Comparison of ENCODE assay signal across 8 mouse cellular contexts in the genomic region with DNA sequence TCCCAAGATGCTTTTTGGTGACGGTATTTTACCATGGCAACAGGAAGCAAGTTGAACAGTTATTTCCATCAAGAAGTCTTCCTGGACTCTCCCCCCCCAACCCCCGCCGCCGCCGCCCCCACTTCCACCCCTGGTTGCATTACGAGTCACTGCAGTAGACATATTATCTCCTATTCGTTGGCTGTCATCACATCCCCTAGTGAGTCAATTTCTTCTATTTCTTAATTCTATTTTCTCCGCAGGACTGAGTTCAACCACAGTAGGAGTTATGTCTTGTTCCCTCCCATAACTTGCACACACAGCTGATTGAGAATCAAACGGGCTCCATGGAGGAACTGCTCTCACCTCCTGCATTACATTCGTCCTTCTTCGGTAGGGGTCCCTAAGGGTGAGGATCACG. TPM values are rescaled to one million over a fixed set of nuclear protein-coding genes. Genes with fewer than 3 reads are reported as not detected.
A peak's percentile ranks its signal among the peaks of the same experiment; 100 is the strongest.
DNase-seq lines count a peak whose midpoint lies in the region; ATAC-seq and TF ChIP-seq lines count a peak whose summit lies in the region.

No protein-coding gene starts in this region.

- H3K36me3 ChIP-seq in thymus, adult 2 months (ENCODE audit: control insufficient read depth, insufficient read depth, low read length): no peaks in the 10 kb centered on the region
- H3K36me3 ChIP-seq in liver, embryonic 12.5 days: peaks cover 27% of the 10 kb centered on the region
- no peaks in the 10 kb centered on the region for H3K36me3 ChIP-seq in stomach, postnatal 0 days (ENCODE audit: control insufficient read depth, insufficient read depth, low read length)

- TF ChIP-seq EP300 in stomach, postnatal 0 days (optimal IDR thresholded peaks at IDR 0.05): no peak

- H3K27ac ChIP-seq in thymus, adult 2 months (ENCODE audit: control insufficient read depth, insufficient read depth, low read length): no peak overlapping the region
- peak overlapping the region; percentile 70 for H3K27ac ChIP-seq in liver, embryonic 12.5 days
- no peak overlapping the region for H3K27ac ChIP-seq in stomach, postnatal 0 days (replicated peaks)

- no peaks in the 10 kb centered on the region for H3K9me3 ChIP-seq in liver, embryonic 12.5 days (replicated peaks)
- no peaks in the 10 kb centered on the region for H3K9me3 ChIP-seq in stomach, postnatal 0 days (ENCODE audit: control insufficient read depth, low read length)

- no peak for ATAC-seq in CD4-positive, CD25-positive, alpha-beta regulatory T cell, adult 4 months
- ATAC-seq in liver, embryonic 12.5 days: no peak
- no peak for ATAC-seq in stomach, postnatal 0 days (ENCODE audit: low FRiP score, low TSS enrichment)

- 31% methylated on average over 12 of the region's 12 CpGs for WGBS in thymus, adult 2 months
- 18% methylated on average over 12 of the region's 12 CpGs for WGBS in liver, embryonic 12.5 days (ENCODE audit: insufficient replicate concordance)
- 29% methylated on average over 12 of the region's 12 CpGs for WGBS in stomach, postnatal 0 days

- no peak for TF ChIP-seq POLR2A in thymus, adult 2 months (IDR thresholded peaks at IDR 0.05; ENCODE audit: control insufficient read depth, extremely low read depth, insufficient read depth, low read length, poor library complexity)

- peaks cover 9% of the 10 kb centered on the region for H3K4me1 ChIP-seq in thymus, adult 2 months (replicated peaks; ENCODE audit: control insufficient read depth, insufficient read depth, low read length)
- H3K4me1 ChIP-seq in liver, embryonic 12.5 days: peaks cover 66% of the 10 kb centered on the region
- 0 out of 2 replicates have a peak, but pooled peaks cover 2% of the 10 kb centered on the region for H3K4me1 ChIP-seq in stomach, postnatal 0 days (replicated peaks; ENCODE audit: control insufficient read depth, insufficient read depth)

- no peak for TF ChIP-seq CTCF in thymus, adult 2 months (IDR thresholded peaks at IDR 0.05; ENCODE audit: borderline replicate concordance, control insufficient read depth, extremely low read depth, insufficient read depth, low read length, poor library complexity)
- TF ChIP-seq CTCF in stomach, postnatal 0 days (IDR thresholded peaks at IDR 0.05; ENCODE audit: low read depth): no peak

- peak overlapping the region; percentile 88 for H3K4me3 ChIP-seq in thymus, adult 2 months (ENCODE audit: control insufficient read depth, insufficient read depth, low read length)
- peak overlapping the region; percentile 86 for H3K4me3 ChIP-seq in liver, embryonic 12.5 days
- peak overlapping the region; percentile 75 for H3K4me3 ChIP-seq in stomach, postnatal 0 days (ENCODE audit: low read depth, low read length)

- H3K4me2 ChIP-seq in liver, embryonic 12.5 days: peak overlapping the region; percentile 87
- peak overlapping the region; percentile 86 for H3K4me2 ChIP-seq in stomach, postnatal 0 days (replicated peaks; ENCODE audit: low read depth)

- peak overlapping the region; percentile 88 for H3K9ac ChIP-seq in liver, embryonic 12.5 days
- peak overlapping the region; percentile 72 for H3K9ac ChIP-seq in stomach, postnatal 0 days (ENCODE audit: low read length)

- DNase-seq in CD4-positive, CD25-positive, alpha-beta regulatory T cell, adult 2 months (ENCODE audit: low read depth, low spot score): peak; percentile 26
- peak; percentile 3 for DNase-seq in thymus, adult 2 months
- DNase-seq in thymus, postnatal 25 days: no peak
- DNase-seq in stomach, postnatal 0 days (ENCODE audit: low spot score): no peak
- DNase-seq in left cerebral cortex, adult 9 months (ENCODE audit: low spot score in 2 of 2): no peak
- DNase-seq in left cerebral cortex, adult 11 months (ENCODE audit: low spot score): no peak

- no peaks in the 10 kb centered on the region for H3K27me3 ChIP-seq in thymus, adult 2 months (ENCODE audit: control insufficient read depth, insufficient read depth, low read length)
- H3K27me3 ChIP-seq in liver, embryonic 12.5 days (replicated peaks): no peaks in the 10 kb centered on the region
- no peaks in the 10 kb centered on the region for H3K27me3 ChIP-seq in stomach, postnatal 0 days (ENCODE audit: control insufficient read depth, insufficient read depth, low read length)

RNA-seq across cellular contexts. Expression of gene Cinp, which starts 0.8 kb away (rescaled TPM):
- polyA plus RNA-seq in CD4-positive, CD25-positive, alpha-beta regulatory T cell, adult 4 months (2017; shearing (Covaris generic)): 10 to 100 TPM; 37.3 to 44.2 TPM
- 52.0 and 53.7 TPM in 2 replicates for polyA plus RNA-seq in thymus, adult 2 months (2012; rRNA removed)
- polyA plus RNA-seq in liver, embryonic 12.5 days (2016; fragmentation: Nextera tagmentation; extraction: Ambion mirVana): 99.0 and 103 TPM in 2 replicates
- 42.5 and 43.8 TPM in 2 replicates for polyA plus RNA-seq in stomach, postnatal 0 days (2015; fragmentation: Nextera tagmentation; extraction: Ambion mirVana)

RNA-seq across cellular contexts. Expression of gene Tecpr2, which starts 1.0 kb away (rescaled TPM):
- 1 to 10 TPM; 1.3 to 1.6 TPM for polyA plus RNA-seq in CD4-positive, CD25-positive, alpha-beta regulatory T cell, adult 4 months (2017; shearing (Covaris generic))
- polyA plus RNA-seq in thymus, adult 2 months (2012; rRNA removed): 9.3 and 9.6 TPM in 2 replicates
- polyA plus RNA-seq in liver, embryonic 12.5 days (2016; fragmentation: Nextera tagmentation; extraction: Ambion mirVana): 3.4 and 3.6 TPM in 2 replicates
- polyA plus RNA-seq in stomach, postnatal 0 days (2015; fragmentation: Nextera tagmentation; extraction: Ambion mirVana): 1.1 and 1.2 TPM in 2 replicates

RNA-seq across cellular contexts. Expression of gene Zfp839, which starts 38.1 kb away (rescaled TPM):
- 1 to 10 TPM; 2.4 to 2.8 TPM for polyA plus RNA-seq in CD4-positive, CD25-positive, alpha-beta regulatory T cell, adult 4 months (2017; shearing (Covaris generic))
- 4.2 and 5.5 TPM in 2 replicates for polyA plus RNA-seq in thymus, adult 2 months (2012; rRNA removed)
- 3.2 and 4.0 TPM in 2 replicates for polyA plus RNA-seq in liver, embryonic 12.5 days (2016; fragmentation: Nextera tagmentation; extraction: Ambion mirVana)
- 2.3 and 2.5 TPM in 2 replicates for polyA plus RNA-seq in stomach, postnatal 0 days (2015; fragmentation: Nextera tagmentation; extraction: Ambion mirVana)

RNA-seq across cellular contexts. Expression of gene Mok, which starts 47.4 kb away (rescaled TPM):
- polyA plus RNA-seq in CD4-positive, CD25-positive, alpha-beta regulatory T cell, adult 4 months (2017; shearing (Covaris generic)): under 1 TPM; 0.24 to 0.63 TPM
- polyA plus RNA-seq in thymus, adult 2 months (2012; rRNA removed): 0.65 and 1.4 TPM in 2 replicates
- polyA plus RNA-seq in liver, embryonic 12.5 days (2016; fragmentation: Nextera tagmentation; extraction: Ambion mirVana): 0.51 and 0.63 TPM in 2 replicates
- 0.95 and 0.97 TPM in 2 replicates for polyA plus RNA-seq in stomach, postnatal 0 days (2015; fragmentation: Nextera tagmentation; extraction: Ambion mirVana)

Comparison
In these comparisons a context has a peak if more than half of its experiments do, and no peak if none do; other contexts are left out.
1. DNase-seq: peak in CD4-positive, CD25-positive, alpha-beta regulatory T cell, adult 2 months (single experiment) and thymus, adult 2 months (single experiment); none in thymus, postnatal 25 days (single experiment), stomach, postnatal 0 days (single experiment), left cerebral cortex, adult 9 months (0 of 2) and left cerebral cortex, adult 11 months (single experiment).
2. Peak in every context shown above with its lines, with median percentiles within 50 percentile points of each other: H3K4me3 ChIP-seq.